Mouse (Mus musculus) bone marrow macrophage, adult 2 months (primary cell): Measurements from ENCODE around the gene Cbr2. TPM values are rescaled to one million over a fixed set of nuclear protein-coding genes. Genes with fewer than 3 reads are reported as not detected.

ENCODE experiments used
- H3K27ac ChIP-seq: 2 replicates; pipeline ENCODE4 v1.5.1; 2012; ENCODE audit warnings: low read depth, low read length; ENCODE audit not compliant: insufficient read depth
- H3K4me1 ChIP-seq: 2 replicates; pipeline ENCODE4 v1.6.1; 2012; ENCODE audit warnings: low read length; ENCODE audit not compliant: control insufficient read depth, insufficient read depth
- H3K4me3 ChIP-seq: 2 replicates; pipeline ENCODE4 v1.5.1; 2012; ENCODE audit warnings: mild to moderate bottlenecking, low read length, moderate library complexity; ENCODE audit not compliant: insufficient read depth
- CTCF ChIP-seq: IDR thresholded peaks from 2 replicates; pipeline ENCODE4 v1.5.1; 2012; ENCODE audit warnings: low read depth, mild to moderate bottlenecking, low read length, moderate library complexity
- POLR2A ChIP-seq: IDR thresholded peaks from 2 replicates; pipeline ENCODE4 v1.6.1; 2012; ENCODE audit warnings: mild to moderate bottlenecking, low read depth, low read length, borderline replicate concordance
- polyA plus RNA-seq: library from polyadenylated mRNA; stranded (reverse); fragments of >200 nt; gene quantifications from 2 replicates; pipeline ENCODE4 v1.2.4, GENCODE M21; 2012; ENCODE audit not compliant: missing spikeins, insufficient read depth, insufficient read length

The Cbr2 gene
- polyA plus RNA-seq, 1 experiment, result 81.4 TPM

- Histone ChIP-seq H3K4me1 (peaks cover 43% of the 10 kb centered on the region), H3K27ac (no peak overlapping the region), H3K4me3 (no peak overlapping the region)
- TF ChIP-seq POLR2A, result no peak
- no peak for TF ChIP-seq CTCF
These were observed 36.7 kb downstream of the Cbr2 start for GRCm38 (mm10) chr11:120695184-120695583.

- Histone ChIP-seq H3K4me1 (peaks cover 42% of the 10 kb centered on the region), H3K4me3 (no peak overlapping the region), H3K27ac (no peak overlapping the region)
- no peak for TF ChIP-seq POLR2A
- no peak for TF ChIP-seq CTCF
These were observed 38.5 kb downstream of the Cbr2 start for GRCm38 (mm10) chr11:120693461-120693860.

GRCm38 (mm10) chr11:120692471-120693011, 39.4 kb downstream of the Cbr2 start:
- no peak overlapping the region for H3K4me3 ChIP-seq
- TF ChIP-seq CTCF (no peak), POLR2A (no peak)
- peaks cover 35% of the 10 kb centered on the region for H3K4me1 ChIP-seq
- peak overlapping the region; percentile 28 for H3K27ac ChIP-seq

GRCm38 (mm10) chr11:120689365-120689764, 42.5 kb downstream of the Cbr2 start:
- Histone ChIP-seq H3K4me1 (peaks cover 27% of the 10 kb centered on the region), H3K4me3 (no peak overlapping the region), H3K27ac (peak overlapping the region; percentile 24; the same call in 1 of the 2 replicates)
- TF ChIP-seq POLR2A (no peak), CTCF (no peak)

- Histone ChIP-seq H3K4me3 (no peak overlapping the region), H3K27ac (no peak overlapping the region), H3K4me1 (peaks cover 22% of the 10 kb centered on the region)
- TF ChIP-seq CTCF (no peak), POLR2A (no peak)
These were observed 45.2 kb downstream of the Cbr2 start for GRCm38 (mm10) chr11:120686650-120687272.

- Histone ChIP-seq H3K27ac (no peak overlapping the region), H3K4me1 (peaks cover 18% of the 10 kb centered on the region), H3K4me3 (no peak overlapping the region)
- TF ChIP-seq POLR2A (no peak), CTCF (no peak)
These were observed 47.3 kb downstream of the Cbr2 start for GRCm38 (mm10) chr11:120684660-120685059.

GRCm38 (mm10) chr11:120684086-120684485, 47.8 kb downstream of the Cbr2 start:
- H3K27ac ChIP-seq, result no peak overlapping the region
- peaks cover 15% of the 10 kb centered on the region for H3K4me1 ChIP-seq
- H3K4me3 ChIP-seq, result no peak overlapping the region
- TF ChIP-seq POLR2A (no peak), CTCF (no peak)

- TF ChIP-seq CTCF, result no peak
- TF ChIP-seq POLR2A, result no peak
- no peak overlapping the region for H3K27ac ChIP-seq
- H3K4me1 ChIP-seq, result peaks cover 15% of the 10 kb centered on the region
- no peak overlapping the region for H3K4me3 ChIP-seq
These were observed 48.4 kb downstream of the Cbr2 start for GRCm38 (mm10) chr11:120683536-120683935.

GRCm38 (mm10) chr11:120682683-120683082, 49.2 kb downstream of the Cbr2 start:
- H3K4me1 ChIP-seq, result peaks cover 15% of the 10 kb centered on the region
- no peak overlapping the region for H3K4me3 ChIP-seq
- no peak for TF ChIP-seq POLR2A
- no peak overlapping the region for H3K27ac ChIP-seq

GRCm38 (mm10) chr11:120679909-120680308, 52.0 kb downstream of the Cbr2 start:
- no peak overlapping the region for H3K27ac ChIP-seq
- H3K4me1 ChIP-seq, result peaks cover 22% of the 10 kb centered on the region
- TF ChIP-seq CTCF, result no peak
- no peak for TF ChIP-seq POLR2A
- H3K4me3 ChIP-seq, result no peak overlapping the region

Other genes with a start within 250 kb of the Cbr2 start
- gene Mrpl12, start 247.5 kb downstream of the Cbr2 start, polyA plus RNA-seq, result 43.3 and 46.7 TPM in 2 replicates
- 62.9 and 65.6 TPM in 2 replicates for gene Slc25a10, start 240.3 kb downstream of the Cbr2 start, polyA plus RNA-seq
- not detected in 2 replicates for gene Gcgr, start 201.4 kb downstream of the Cbr2 start, polyA plus RNA-seq
- gene Mcrip1, start 182.4 kb downstream of the Cbr2 start, polyA plus RNA-seq, result 63.5 and 64.0 TPM in 2 replicates
- not detected in 2 replicates for gene Ppp1r27, start 181.0 kb downstream of the Cbr2 start, polyA plus RNA-seq
- 292 and 334 TPM in 2 replicates for gene P4hb, start 158.9 kb downstream of the Cbr2 start, polyA plus RNA-seq
- gene Arhgdia, start 150.5 kb downstream of the Cbr2 start, polyA plus RNA-seq, result 628 and 760 TPM in 2 replicates
- gene Alyref, start 133.7 kb downstream of the Cbr2 start, polyA plus RNA-seq, result 97.5 and 121 TPM in 2 replicates
- 127 and 128 TPM in 2 replicates for gene Anapc11, start 133.7 kb downstream of the Cbr2 start, polyA plus RNA-seq
- 1.4 TPM in 1 of 2 replicates, not detected in the other for gene Npb, start 123.6 kb downstream of the Cbr2 start, polyA plus RNA-seq
- gene Pcyt2, start 114.2 kb downstream of the Cbr2 start, polyA plus RNA-seq, result 52.4 and 64.5 TPM in 2 replicates
- 78.5 and 91.5 TPM in 2 replicates for gene Sirt7, start 106.9 kb downstream of the Cbr2 start, polyA plus RNA-seq
- 76.0 and 77.5 TPM in 2 replicates for gene Mafg, start 98.5 kb downstream of the Cbr2 start, polyA plus RNA-seq
- 0.61 and 0.78 TPM in 2 replicates for gene Pycr1, start 88.3 kb downstream of the Cbr2 start, polyA plus RNA-seq
- not detected in 2 replicates for gene Myadml2, start 84.0 kb downstream of the Cbr2 start, polyA plus RNA-seq
- not detected in 2 replicates for gene Notum, start 70.9 kb downstream of the Cbr2 start, polyA plus RNA-seq
- 42.8 and 50.5 TPM in 2 replicates for gene Aspscr1, start 59.1 kb downstream of the Cbr2 start, polyA plus RNA-seq
- 109 and 110 TPM in 2 replicates for gene Cenpx, start 18.4 kb downstream of the Cbr2 start, polyA plus RNA-seq
- 34.3 and 46.1 TPM in 2 replicates for gene Lrrc45, start 18.2 kb downstream of the Cbr2 start, polyA plus RNA-seq
- 14.3 and 18.1 TPM in 2 replicates for gene Rac3, start 10.6 kb downstream of the Cbr2 start, polyA plus RNA-seq
- 65.0 and 65.6 TPM in 2 replicates for gene Dcxr, start 4.8 kb downstream of the Cbr2 start, polyA plus RNA-seq
- 13.2 and 32.4 TPM in 2 replicates for gene Hmga1b, start 30.7 kb upstream of the Cbr2 start, polyA plus RNA-seq
- 18.3 and 22.6 TPM in 2 replicates for gene Rfng, start 52.1 kb upstream of the Cbr2 start, polyA plus RNA-seq
- gene Gps1, start 52.2 kb upstream of the Cbr2 start, polyA plus RNA-seq, result 34.7 and 41.1 TPM in 2 replicates
- 22.7 and 28.5 TPM in 2 replicates for gene Dus1l, start 64.3 kb upstream of the Cbr2 start, polyA plus RNA-seq
- 6.9 and 8.1 TPM in 2 replicates for gene Fasn, start 92.4 kb upstream of the Cbr2 start, polyA plus RNA-seq
- gene Ccdc57, start 200.8 kb upstream of the Cbr2 start, polyA plus RNA-seq, result 3.0 and 4.1 TPM in 2 replicates
- gene Slc16a3, start 216.4 kb upstream of the Cbr2 start, polyA plus RNA-seq, result 45.2 and 50.5 TPM in 2 replicates